Mouse (Mus musculus) liver, adult 2 months (tissue): ENCODE measurements at regions not wholly inside any gene's neighbourhood (a gene's known extent, or its start where the extent isn't known, plus 50 kb on each side); places are given as distances from the start of the nearest gene placed in this dataset.

ENCODE experiments used
- CTCF ChIP-seq: fragments of 200-500 bp; IDR thresholded peaks from 2 replicates; pipeline ENCODE4 v1.5.1; 2011; ENCODE audit warnings: low read depth, low read length, control low read depth
- POLR2A ChIP-seq: fragments of 200-500 bp; IDR thresholded peaks from 2 replicates; pipeline ENCODE4 v1.6.1; 2011; ENCODE audit warnings: low read length, control low read depth; ENCODE audit not compliant: insufficient read depth; ENCODE audit errors: extremely low read depth

DNA sequence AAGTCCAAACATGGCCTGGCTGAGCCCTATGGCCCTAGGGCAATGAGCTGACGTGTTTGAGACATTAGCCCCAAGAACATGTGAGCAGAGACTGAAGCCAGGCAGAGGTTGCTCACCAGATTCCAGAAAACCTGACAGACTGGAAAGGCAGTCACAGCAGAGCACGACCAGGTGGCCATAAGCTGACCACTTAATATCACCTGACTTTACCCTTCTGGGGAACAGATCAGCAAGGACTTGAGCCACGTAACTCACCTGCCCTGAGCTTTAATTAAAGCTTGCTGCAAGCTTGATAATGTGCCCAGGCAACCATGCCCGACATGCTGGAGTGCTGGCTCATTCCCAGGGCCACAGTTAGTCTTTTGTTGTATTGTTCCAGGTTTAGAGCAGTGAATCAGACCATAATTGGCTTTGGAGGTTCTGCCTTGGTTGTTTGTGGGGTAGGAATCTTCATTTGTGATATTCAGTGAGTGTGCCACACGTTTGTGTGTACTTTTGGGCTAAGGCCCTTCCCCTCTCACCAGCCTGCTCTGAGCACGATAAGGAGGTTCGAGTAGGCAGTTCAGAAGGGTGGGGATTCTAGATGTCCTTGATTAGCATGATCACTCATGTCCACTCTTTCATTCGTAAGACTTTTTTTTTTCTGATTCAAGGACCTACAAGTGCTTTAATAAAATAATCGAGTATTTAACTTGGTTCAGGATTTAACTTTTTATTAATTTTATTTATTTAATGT is 52.1 kb upstream of the Nabp1 start:
- TF ChIP-seq POLR2A (no peak), CTCF (no peak)
